ENCODE assay signal across 7 mouse cellular contexts in genomic region chr2:154426905-154427852, GRCm38 (mm10). TPM values are rescaled to one million over a fixed set of nuclear protein-coding genes. Genes with fewer than 3 reads are reported as not detected.
A peak's percentile ranks its signal among the peaks of the same experiment; 100 is the strongest.
DNase-seq lines count a peak whose midpoint lies in the region; ATAC-seq and TF ChIP-seq lines count a peak whose summit lies in the region.

No protein-coding gene starts in this region.

- ATAC-seq in lung, postnatal 0 days: peak; percentile 55
- no peak for ATAC-seq in forebrain, embryonic 13.5 days
- no peak for ATAC-seq in limb, embryonic 14.5 days (ENCODE audit: low FRiP score, low read depth)
- peak; percentile 46 for ATAC-seq in stomach, embryonic 16.5 days (ENCODE audit: insufficient read depth, low FRiP score)

- no peaks in the 10 kb centered on the region for H3K9me3 ChIP-seq in lung, postnatal 0 days (ENCODE audit: low read length)
- H3K9me3 ChIP-seq in forebrain, embryonic 13.5 days (replicated peaks): no peaks in the 10 kb centered on the region
- H3K9me3 ChIP-seq in limb, embryonic 14.5 days (ENCODE audit: control insufficient read depth, low read length): 0 out of 2 replicates have a peak, but pooled peaks cover 3% of the 10 kb centered on the region
- no peaks in the 10 kb centered on the region; the same call in 1 of the 2 replicates for H3K9me3 ChIP-seq in stomach, embryonic 16.5 days (replicated peaks; ENCODE audit: control insufficient read depth, low read length)

- no peak for TF ChIP-seq POLR2A in limb, embryonic 14.5 days (IDR thresholded peaks at IDR 0.05; ENCODE audit: borderline replicate concordance, extremely low read depth, insufficient read depth, insufficient read length)

- H3K4me1 ChIP-seq in lung, postnatal 0 days (ENCODE audit: insufficient read depth, low read depth, low read length): no peaks in the 10 kb centered on the region
- peaks cover 25% of the 10 kb centered on the region for H3K4me1 ChIP-seq in forebrain, embryonic 13.5 days
- peaks cover 13% of the 10 kb centered on the region for H3K4me1 ChIP-seq in limb, embryonic 14.5 days (ENCODE audit: control insufficient read depth, insufficient read depth, low read length)
- H3K4me1 ChIP-seq in stomach, embryonic 16.5 days (ENCODE audit: control insufficient read depth, insufficient read depth, low read length): peaks cover 7% of the 10 kb centered on the region

- peak overlapping the region; percentile 85 for H3K27ac ChIP-seq in lung, postnatal 0 days (ENCODE audit: low read length)
- H3K27ac ChIP-seq in forebrain, embryonic 13.5 days: peak overlapping the region; percentile 92
- H3K27ac ChIP-seq in limb, embryonic 14.5 days (replicated peaks; ENCODE audit: low read depth, low read length): no peak overlapping the region
- peak overlapping the region; percentile 55 for H3K27ac ChIP-seq in stomach, embryonic 16.5 days (ENCODE audit: low read length)

- peak; percentile 39 for DNase-seq in lung, postnatal 0 days (ENCODE audit: low spot score)
- DNase-seq in lung, postnatal 25 days (ENCODE audit: low spot score): no peak
- DNase-seq in limb, embryonic 14.5 days (ENCODE audit: low spot score): no peak
- no peak for DNase-seq in retina, postnatal 1 day
- no peak for DNase-seq in testis, postnatal 14 days (ENCODE audit: low spot score)

- no peak for TF ChIP-seq EP300 in lung, postnatal 0 days (IDR thresholded peaks at IDR 0.05)

- H3K4me3 ChIP-seq in lung, postnatal 0 days (ENCODE audit: low read depth, low read length): peak overlapping the region; percentile 41
- peak overlapping the region; percentile 29 for H3K4me3 ChIP-seq in forebrain, embryonic 13.5 days
- peak overlapping the region; percentile 34 for H3K4me3 ChIP-seq in limb, embryonic 14.5 days (replicated peaks; ENCODE audit: low read length)
- H3K4me3 ChIP-seq in stomach, embryonic 16.5 days (replicated peaks; ENCODE audit: low read length): peak overlapping the region; percentile 38

- no peaks in the 10 kb centered on the region for H3K36me3 ChIP-seq in lung, postnatal 0 days (ENCODE audit: insufficient read depth, low read length)
- no peaks in the 10 kb centered on the region for H3K36me3 ChIP-seq in forebrain, embryonic 13.5 days (ENCODE audit: poor library complexity, severe bottlenecking)
- H3K36me3 ChIP-seq in limb, embryonic 14.5 days (ENCODE audit: control insufficient read depth, insufficient read depth, low read length): no peaks in the 10 kb centered on the region
- H3K36me3 ChIP-seq in stomach, embryonic 16.5 days (ENCODE audit: control insufficient read depth, insufficient read depth, low read length): no peaks in the 10 kb centered on the region

- peak overlapping the region; percentile 80 for H3K4me2 ChIP-seq in lung, postnatal 0 days (replicated peaks; ENCODE audit: low read depth, low read length)
- H3K4me2 ChIP-seq in forebrain, embryonic 13.5 days: peak overlapping the region; percentile 60
- peak overlapping the region; percentile 66 for H3K4me2 ChIP-seq in limb, embryonic 14.5 days (replicated peaks; ENCODE audit: low read depth, low read length, severe bottlenecking)
- peak overlapping the region; percentile 59 for H3K4me2 ChIP-seq in stomach, embryonic 16.5 days (ENCODE audit: low read depth, low read length)

- H3K27me3 ChIP-seq in lung, postnatal 0 days (replicated peaks; ENCODE audit: insufficient read depth, low read length): no peaks in the 10 kb centered on the region
- no peaks in the 10 kb centered on the region for H3K27me3 ChIP-seq in forebrain, embryonic 13.5 days
- H3K27me3 ChIP-seq in limb, embryonic 14.5 days (ENCODE audit: control insufficient read depth, insufficient read depth, low read length): no peaks in the 10 kb centered on the region
- H3K27me3 ChIP-seq in stomach, embryonic 16.5 days (ENCODE audit: control insufficient read depth, insufficient read depth, low read length): no peaks in the 10 kb centered on the region

- WGBS in lung, postnatal 0 days: 38% methylated on average over 11 of the region's 11 CpGs
- WGBS in forebrain, embryonic 13.5 days: 22% methylated on average over 11 of the region's 11 CpGs
- 41% methylated on average over 11 of the region's 11 CpGs for WGBS in limb, embryonic 14.5 days
- WGBS in stomach, embryonic 16.5 days: 53% methylated on average over 11 of the region's 11 CpGs

- no peak for TF ChIP-seq CTCF in lung, postnatal 0 days (IDR thresholded peaks at IDR 0.05)

- peak overlapping the region; percentile 46 for H3K9ac ChIP-seq in lung, postnatal 0 days (replicated peaks; ENCODE audit: low read depth)
- peak overlapping the region; percentile 65 for H3K9ac ChIP-seq in forebrain, embryonic 13.5 days
- H3K9ac ChIP-seq in limb, embryonic 14.5 days (ENCODE audit: low read depth, low read length, severe bottlenecking): peak overlapping the region; percentile 58
- peak overlapping the region; percentile 76 for H3K9ac ChIP-seq in stomach, embryonic 16.5 days (ENCODE audit: low read length)

RNA-seq across cellular contexts. Expression of gene Cbfa2t2, which starts 9.1 kb away (rescaled TPM):
- 14.6 and 16.6 TPM in 2 replicates for polyA plus RNA-seq in lung, postnatal 0 days (2015; fragmentation: Nextera tagmentation; extraction: Ambion mirVana)
- 69.4 and 79.1 TPM in 2 replicates for polyA plus RNA-seq in forebrain, embryonic 13.5 days (2015; fragmentation: Nextera tagmentation; extraction: Ambion mirVana)
- polyA plus RNA-seq in limb, embryonic 14.5 days (2012; rRNA removed): 26.4 and 36.0 TPM in 2 replicates
- 35.7 and 40.0 TPM in 2 replicates for polyA plus RNA-seq in limb, embryonic 14.5 days (2014; fragmentation: Nextera tagmentation; extraction: Ambion mirVana)
- polyA plus RNA-seq in stomach, embryonic 16.5 days (2015; fragmentation: Nextera tagmentation; extraction: Ambion mirVana): 31.8 and 32.8 TPM in 2 replicates

RNA-seq across cellular contexts. Expression of gene Snta1, which starts 19.3 kb away (rescaled TPM):
- 7.7 and 8.0 TPM in 2 replicates for polyA plus RNA-seq in lung, postnatal 0 days (2015; fragmentation: Nextera tagmentation; extraction: Ambion mirVana)
- 3.8 and 4.1 TPM in 2 replicates for polyA plus RNA-seq in forebrain, embryonic 13.5 days (2015; fragmentation: Nextera tagmentation; extraction: Ambion mirVana)
- polyA plus RNA-seq in limb, embryonic 14.5 days (2012; rRNA removed): 11.0 and 14.9 TPM in 2 replicates
- polyA plus RNA-seq in limb, embryonic 14.5 days (2014; fragmentation: Nextera tagmentation; extraction: Ambion mirVana): 5.0 and 5.2 TPM in 2 replicates
- 4.2 and 7.9 TPM in 2 replicates for polyA plus RNA-seq in stomach, embryonic 16.5 days (2015; fragmentation: Nextera tagmentation; extraction: Ambion mirVana)

RNA-seq across cellular contexts. Expression of gene Cdk5rap1, which starts 54.4 kb away (rescaled TPM):
- polyA plus RNA-seq in lung, postnatal 0 days (2015; fragmentation: Nextera tagmentation; extraction: Ambion mirVana): 5.6 and 18.9 TPM in 2 replicates
- polyA plus RNA-seq in forebrain, embryonic 13.5 days (2015; fragmentation: Nextera tagmentation; extraction: Ambion mirVana): 16.0 and 17.4 TPM in 2 replicates
- 16.6 and 20.0 TPM in 2 replicates for polyA plus RNA-seq in limb, embryonic 14.5 days (2012; rRNA removed)
- 9.0 and 13.0 TPM in 2 replicates for polyA plus RNA-seq in limb, embryonic 14.5 days (2014; fragmentation: Nextera tagmentation; extraction: Ambion mirVana)
- 14.9 and 18.5 TPM in 2 replicates for polyA plus RNA-seq in stomach, embryonic 16.5 days (2015; fragmentation: Nextera tagmentation; extraction: Ambion mirVana)

Comparison
In these comparisons a context has a peak if more than half of its experiments do, and no peak if none do; other contexts are left out.
1. ATAC-seq: peak in lung, postnatal 0 days (single experiment) and stomach, embryonic 16.5 days (single experiment); none in forebrain, embryonic 13.5 days (single experiment) and limb, embryonic 14.5 days (single experiment).
2. Peak in every context shown above with its lines, with median percentiles within 50 percentile points of each other: H3K4me2 ChIP-seq, H3K4me3 ChIP-seq and H3K9ac ChIP-seq.